In the genomic region with DNA sequence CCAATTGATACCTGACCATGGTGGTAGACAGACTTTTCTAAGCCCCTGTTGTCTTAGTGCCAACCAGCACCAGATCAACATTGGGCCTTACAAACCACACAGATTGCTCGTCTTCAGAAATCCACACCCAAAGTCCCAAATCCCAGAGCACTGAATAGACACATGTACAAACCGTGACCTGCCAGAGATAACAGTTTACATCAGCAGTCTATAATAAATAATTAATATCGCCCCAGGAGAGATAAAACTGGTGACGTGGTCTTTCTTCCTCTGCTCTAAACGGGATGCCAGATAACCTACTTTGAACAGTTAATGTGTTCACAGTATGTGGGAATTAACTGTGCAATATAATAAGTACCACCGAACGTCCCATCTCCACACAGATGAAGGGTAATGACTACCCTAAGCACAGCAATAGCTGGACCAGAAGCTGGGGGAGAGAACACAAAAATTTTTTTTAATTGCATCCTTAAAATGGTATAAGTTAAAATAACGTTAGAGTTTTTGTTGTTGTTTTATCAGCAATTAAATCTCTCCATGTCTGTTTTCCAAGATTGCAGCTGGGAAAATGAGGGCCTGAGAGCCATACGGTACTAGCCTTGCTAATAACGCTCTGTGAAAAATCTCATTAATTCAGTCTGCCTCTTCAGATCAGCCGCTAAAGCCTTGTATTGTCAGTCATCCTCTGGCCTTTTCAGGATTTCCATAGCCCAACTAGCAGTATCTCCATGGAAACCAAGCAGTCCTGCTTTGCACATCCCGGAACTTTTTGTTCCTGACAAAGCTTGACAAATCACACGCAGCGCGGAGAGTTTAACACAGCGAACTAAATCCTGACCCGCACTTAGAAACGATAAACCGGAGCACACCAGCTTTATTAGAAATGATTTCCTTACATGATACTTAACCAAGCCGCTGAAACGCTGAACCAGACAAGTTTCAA, we compare ENCODE assay signal across 9 mouse cellular contexts.
A peak's percentile ranks its signal among the peaks of the same experiment; 100 is the strongest.
DNase-seq lines count a peak whose midpoint lies in the region; ATAC-seq and TF ChIP-seq lines count a peak whose summit lies in the region.
"Had no signal": no experiment of that assay in that cellular context is flagged by ENCODE, and none has a peak within 500 bp of the region (broad histone marks: within the 10 kb centered on the region; RNA-seq: fewer than 3 reads in every experiment).

No protein-coding gene starts in this region.

- no peaks in the 10 kb centered on the region for H3K9me3 ChIP-seq in lung, embryonic 15.5 days
- no peaks in the 10 kb centered on the region for H3K9me3 ChIP-seq in midbrain, postnatal 0 days (ENCODE audit: low read length)
- H3K9me3 ChIP-seq: G1E had no signal

- H3K27ac ChIP-seq in lung, embryonic 15.5 days = no peak overlapping the region
- H3K27ac ChIP-seq in midbrain, postnatal 0 days (ENCODE audit: low read depth, low read length) = peak overlapping the region; percentile 52

- peak overlapping the region; percentile 11 for H3K4me2 ChIP-seq in lung, embryonic 15.5 days
- peak overlapping the region; percentile 29 for H3K4me2 ChIP-seq in midbrain, postnatal 0 days (ENCODE audit: low read depth, low read length, poor library complexity, severe bottlenecking)

- DNase-seq in lung, adult 18-20 months = no peak
- peak; percentile 11 to 14 for DNase-seq in heart, adult 9 months (ENCODE audit: low spot score in 2 of 2)
- DNase-seq in layer of hippocampus, adult 9-10 months (ENCODE audit: low spot score) = peak; percentile 39
- DNase-seq in midbrain, postnatal 0 days (ENCODE audit: low spot score) = peak; percentile 91
- no peak for DNase-seq in adrenal gland, postnatal 10 days
- no peak for DNase-seq in spleen, postnatal 14 days (ENCODE audit: low spot score in 2 of 2)

- H3K27me3 ChIP-seq in lung, embryonic 15.5 days = peaks cover 1% of the 10 kb centered on the region; the same call in 1 of the 2 replicates
- H3K27me3 ChIP-seq in midbrain, postnatal 0 days (ENCODE audit: insufficient read depth, low read length) = no peaks in the 10 kb centered on the region

- peaks cover 8% of the 10 kb centered on the region; the same call in 1 of the 2 replicates for H3K4me1 ChIP-seq in lung, embryonic 15.5 days
- peaks cover 13% of the 10 kb centered on the region for H3K4me1 ChIP-seq in midbrain, postnatal 0 days (ENCODE audit: insufficient read depth, low read length)

- H3K4me3 ChIP-seq in lung, embryonic 15.5 days = no peak overlapping the region
- H3K4me3 ChIP-seq in midbrain, postnatal 0 days (ENCODE audit: low read depth, low read length) = 0 out of 2 replicates have a peak overlapping the region, but pooled peaks have one; percentile 0

- ATAC-seq in lung, embryonic 15.5 days (ENCODE audit: borderline replicate concordance, extremely low read depth, low FRiP score, low TSS enrichment) = no peak
- peak; percentile 89 for ATAC-seq in midbrain, postnatal 0 days (ENCODE audit: low FRiP score)
- ATAC-seq in megakaryocyte progenitor cell, adult 5-6 weeks (replicated peaks; ENCODE audit: poor library complexity) = no peak

- WGBS in lung, embryonic 15.5 days = 23% methylated on average over 21 of the region's 21 CpGs
- whole genome bisulfite sequencing in midbrain, postnatal 0 days = 5% methylated on average over 21 of the region's 21 CpGs

- no peak for TF ChIP-seq CTCF in midbrain, postnatal 0 days (IDR thresholded peaks at IDR 0.05)

- H3K36me3 ChIP-seq in lung, embryonic 15.5 days = no peaks in the 10 kb centered on the region
- no peaks in the 10 kb centered on the region for H3K36me3 ChIP-seq in midbrain, postnatal 0 days (ENCODE audit: insufficient read depth, low read length)
- H3K36me3 ChIP-seq: G1E had no signal

- no peak overlapping the region for H3K9ac ChIP-seq in lung, embryonic 15.5 days
- H3K9ac ChIP-seq in midbrain, postnatal 0 days (replicated peaks; ENCODE audit: low read length, poor library complexity, severe bottlenecking) = no peak overlapping the region

Comparison
In these comparisons a context has a peak if more than half of its experiments do, and no peak if none do; other contexts are left out.
1. DNase-seq: peak in heart, adult 9 months (2 of 2), layer of hippocampus, adult 9-10 months (single experiment) and midbrain, postnatal 0 days (single experiment); none in lung, adult 18-20 months (0 of 2), adrenal gland, postnatal 10 days (single experiment) and spleen, postnatal 14 days (0 of 2).